Mouse (Mus musculus) E14TG2a.4 (cell line): ENCODE measurements around the gene Brinp2.
A peak's percentile ranks its signal among the peaks of the same experiment; 100 is the strongest.

Experiments
- H3K27me3 ChIP-seq: 2 replicates; pipeline ENCODE4 v1.6.1; 2014; ENCODE audit warnings: low read length, control low read depth; ENCODE audit not compliant: insufficient read depth
- H3K36me3 ChIP-seq: 2 replicates; pipeline ENCODE4 v1.6.1; 2014; ENCODE audit warnings: low read length, control low read depth; ENCODE audit not compliant: insufficient read depth
- H3K4me1 ChIP-seq: replicated peaks from 2 replicates; pipeline ENCODE4 v1.6.1; 2014; ENCODE audit warnings: low read depth, low read length, control low read depth
- H3K4me3 ChIP-seq: replicated peaks from 2 replicates; pipeline ENCODE4 v1.5.1; 2014; ENCODE audit warnings: mild to moderate bottlenecking, low read length
- H3K9me3 ChIP-seq: 2 replicates; pipeline ENCODE4 v1.6.1; 2014; ENCODE audit warnings: low read length, control low read depth
- CTCF ChIP-seq: conservative IDR thresholded peaks from 2 replicates; pipeline ENCODE4 v1.5.1; 2014; ENCODE audit warnings: low read length
- NANOG ChIP-seq: IDR thresholded peaks from 2 replicates; pipeline ENCODE4 v1.6.1; 2014; ENCODE audit warnings: borderline replicate concordance, low read length, mixed read lengths
- POU5F1 ChIP-seq: IDR thresholded peaks from 2 replicates; pipeline ENCODE4 v1.6.1; 2014; ENCODE audit warnings: low read length, borderline replicate concordance

Gene Brinp2

DNA sequence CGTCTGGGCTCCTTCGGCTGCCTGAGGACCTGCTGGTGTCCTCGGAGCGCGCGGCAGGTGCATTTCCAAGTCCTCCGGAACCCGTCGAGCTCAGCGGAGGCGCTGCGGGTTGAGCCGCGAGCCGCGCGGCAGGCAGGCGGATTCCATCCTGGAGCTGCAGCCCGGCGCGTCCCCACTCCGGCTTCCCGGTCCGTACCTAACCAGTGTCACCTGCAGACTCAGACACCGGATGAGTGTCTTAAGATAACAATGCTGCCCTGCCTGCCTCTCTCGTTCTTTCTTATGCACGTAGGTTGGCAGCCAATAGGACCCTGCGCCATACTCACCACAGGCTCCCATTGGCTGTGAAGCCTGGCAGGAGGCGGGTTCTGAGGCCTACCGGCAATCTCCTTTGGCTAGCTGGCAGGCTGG, at the start of gene Brinp2:
Brinp2 (minus strand) TSS at position 276 of the 411 bp plus-strand sequence.
- TF ChIP-seq POU5F1, result peak; percentile 88
- no peak for TF ChIP-seq CTCF
- Histone ChIP-seq H3K9me3 (no peaks in the 10 kb centered on the region), H3K4me1 (peaks cover 10% of the 10 kb centered on the region), H3K27me3 (peaks cover 49% of the 10 kb centered on the region), H3K4me3 (peak within 1 kb of the TSS; percentile 79), H3K36me3 (no peaks in the 10 kb centered on the region)

DNA sequence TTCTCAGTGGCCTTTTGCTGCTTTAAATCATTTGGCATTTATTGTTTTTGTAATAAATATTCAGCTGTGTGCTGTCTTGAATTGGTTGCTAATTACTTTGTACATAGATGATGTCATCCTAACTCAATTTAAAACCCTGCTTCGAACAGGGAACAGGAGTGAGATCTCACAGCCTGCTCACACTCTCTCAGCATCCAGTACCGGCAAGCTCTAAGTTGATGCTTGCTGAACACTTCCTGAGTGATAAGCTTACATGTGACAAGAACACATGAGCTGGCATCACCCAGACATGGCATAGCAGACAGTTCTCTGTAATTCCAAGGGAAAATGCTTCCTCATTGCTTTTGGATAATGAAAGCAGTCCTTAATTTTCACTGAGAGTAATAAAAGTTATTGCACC, 44.8 kb upstream of the Brinp2 start:
- Histone ChIP-seq H3K4me1 (no peaks in the 10 kb centered on the region), H3K9me3 (no peaks in the 10 kb centered on the region), H3K27me3 (no peaks in the 10 kb centered on the region), H3K4me3 (no peak overlapping the region), H3K36me3 (no peaks in the 10 kb centered on the region)
- TF ChIP-seq CTCF (no peak), NANOG (no peak)

DNA sequence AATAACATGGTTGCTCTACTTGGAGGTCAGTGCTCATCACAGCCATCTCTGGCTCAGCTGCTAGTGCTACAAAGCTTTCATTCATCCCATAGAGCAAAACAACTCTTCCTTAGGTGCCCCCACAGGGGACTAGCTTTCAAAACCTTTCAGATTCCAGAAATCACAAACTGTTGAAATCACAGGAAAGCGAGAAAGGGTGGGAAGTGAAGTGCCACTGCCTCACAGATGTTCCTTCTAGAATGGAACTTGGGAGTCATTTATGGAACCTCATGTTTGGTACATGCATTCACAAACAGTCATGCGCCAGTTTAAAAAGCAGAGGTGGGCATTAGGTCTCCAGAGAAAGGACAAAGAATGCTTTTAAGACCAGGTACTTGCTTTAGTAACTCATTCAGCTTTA, 40.9 kb upstream of the Brinp2 start:
- no peaks in the 10 kb centered on the region for H3K27me3 ChIP-seq
- H3K9me3 ChIP-seq, result no peaks in the 10 kb centered on the region
- no peaks in the 10 kb centered on the region for H3K36me3 ChIP-seq
- no peaks in the 10 kb centered on the region for H3K4me1 ChIP-seq
- H3K4me3 ChIP-seq, result no peak overlapping the region
- no peak for TF ChIP-seq NANOG
- no peak for TF ChIP-seq CTCF
- TF ChIP-seq POU5F1, result no peak

- no peak overlapping the region for H3K4me3 ChIP-seq
- H3K27me3 ChIP-seq, result no peaks in the 10 kb centered on the region
- no peaks in the 10 kb centered on the region for H3K9me3 ChIP-seq
- TF ChIP-seq NANOG, result no peak
- no peak for TF ChIP-seq CTCF
- no peak for TF ChIP-seq POU5F1
- no peaks in the 10 kb centered on the region for H3K36me3 ChIP-seq
- H3K4me1 ChIP-seq, result peaks cover 16% of the 10 kb centered on the region
Observed at GRCm38 (mm10) chr1:158390693-158391092, 34.6 kb upstream of the Brinp2 start.

- Histone ChIP-seq H3K4me3 (no peak overlapping the region), H3K4me1 (peaks cover 16% of the 10 kb centered on the region), H3K27me3 (no peaks in the 10 kb centered on the region), H3K9me3 (no peaks in the 10 kb centered on the region), H3K36me3 (no peaks in the 10 kb centered on the region)
- no peak for TF ChIP-seq NANOG
- no peak for TF ChIP-seq CTCF
- TF ChIP-seq POU5F1, result no peak
Observed at GRCm38 (mm10) chr1:158388995-158389394, 32.9 kb upstream of the Brinp2 start.

DNA sequence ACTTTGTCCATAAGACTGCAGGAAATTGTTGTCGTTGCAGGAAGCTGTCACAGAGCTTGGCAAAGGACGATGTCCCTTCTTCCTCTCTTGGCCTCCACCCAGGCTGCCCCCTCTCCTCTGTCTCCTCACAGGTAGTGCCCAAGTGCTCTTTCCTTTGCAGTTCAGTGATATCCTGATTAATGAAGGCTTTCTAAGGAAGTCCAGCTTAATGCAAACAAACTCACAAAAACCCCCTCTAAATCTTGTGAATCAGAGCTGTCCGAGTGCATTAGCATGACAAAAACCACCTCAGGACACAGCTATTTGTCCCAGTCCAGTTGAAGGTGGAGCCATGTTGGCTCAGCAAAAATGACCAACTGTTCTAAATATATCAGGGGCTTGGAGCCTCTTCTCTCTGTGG, 30.7 kb upstream of the Brinp2 start:
- Histone ChIP-seq H3K9me3 (no peaks in the 10 kb centered on the region), H3K27me3 (no peaks in the 10 kb centered on the region), H3K4me1 (peaks cover 16% of the 10 kb centered on the region), H3K4me3 (no peak overlapping the region), H3K36me3 (no peaks in the 10 kb centered on the region)
- TF ChIP-seq CTCF (no peak), NANOG (no peak), POU5F1 (0 out of 2 replicates have a peak, but pooled peaks have one; percentile 38)

DNA sequence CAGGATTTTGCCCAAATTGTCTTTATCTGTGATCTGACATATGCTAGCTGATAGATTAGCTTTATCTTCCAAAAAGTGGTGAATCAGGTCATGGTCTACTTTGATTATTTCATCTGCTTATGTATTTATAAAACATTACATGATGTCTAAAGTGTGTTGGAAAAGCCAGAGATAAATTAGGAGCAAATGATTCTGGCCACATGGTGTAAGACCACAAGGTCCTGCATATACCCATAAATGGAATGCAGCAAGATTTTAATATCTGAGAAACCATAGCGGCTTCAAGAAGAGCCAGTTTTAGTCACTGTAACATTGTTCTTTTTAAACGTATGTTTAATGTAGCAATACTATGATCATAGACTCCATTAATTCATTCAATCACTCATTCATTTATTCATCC, 29.2 kb upstream of the Brinp2 start:
- peaks cover 16% of the 10 kb centered on the region for H3K4me1 ChIP-seq
- no peak for TF ChIP-seq NANOG
- TF ChIP-seq POU5F1, result no peak
- TF ChIP-seq CTCF, result no peak

GRCm38 (mm10) chr1:158383210-158383609, 27.1 kb upstream of the Brinp2 start:
- peaks cover 16% of the 10 kb centered on the region for H3K4me1 ChIP-seq
- H3K9me3 ChIP-seq, result no peaks in the 10 kb centered on the region
- H3K36me3 ChIP-seq, result no peaks in the 10 kb centered on the region
- no peaks in the 10 kb centered on the region for H3K27me3 ChIP-seq
- no peak overlapping the region for H3K4me3 ChIP-seq
- TF ChIP-seq CTCF (no peak), NANOG (no peak), POU5F1 (no peak)

More for the DNA sequence above, 29.2 kb upstream of the Brinp2 start:
- Histone ChIP-seq H3K9me3 (no peaks in the 10 kb centered on the region), H3K27me3 (no peaks in the 10 kb centered on the region), H3K36me3 (no peaks in the 10 kb centered on the region), H3K4me3 (no peak overlapping the region)

DNA sequence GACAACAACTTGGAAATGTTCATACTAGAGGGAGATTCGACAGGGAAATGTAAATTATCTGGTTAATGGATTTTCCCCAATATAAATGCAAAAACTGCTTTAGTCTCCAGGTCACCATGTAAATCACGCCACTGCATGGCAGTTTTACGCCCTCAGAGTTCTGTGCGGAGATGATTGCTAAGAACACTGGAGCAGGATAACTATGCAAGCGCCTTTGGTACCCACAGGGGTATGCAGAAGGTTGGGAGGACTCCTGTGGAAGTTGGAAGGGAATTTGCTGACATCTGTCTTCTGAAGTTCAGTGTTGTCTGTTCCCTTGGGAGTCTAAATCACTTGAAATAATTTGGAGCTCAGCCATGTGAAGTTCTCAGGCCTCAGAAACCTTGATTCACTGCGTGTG, 26.2 kb upstream of the Brinp2 start:
- TF ChIP-seq CTCF, result no peak
- TF ChIP-seq POU5F1, result no peak
- no peak for TF ChIP-seq NANOG
- H3K27me3 ChIP-seq, result no peaks in the 10 kb centered on the region

More for the DNA sequence above, 26.2 kb upstream of the Brinp2 start:
- H3K4me3 ChIP-seq, result no peak overlapping the region
- no peaks in the 10 kb centered on the region for H3K36me3 ChIP-seq
- no peaks in the 10 kb centered on the region for H3K9me3 ChIP-seq
- peaks cover 13% of the 10 kb centered on the region for H3K4me1 ChIP-seq
